In genomic region chr16:35155391-35156305, GRCm38 (mm10) we compare ENCODE assay signal across 8 mouse cellular contexts. TPM values are rescaled to one million over a fixed set of nuclear protein-coding genes. Genes with fewer than 3 reads are reported as not detected.
A peak's percentile ranks its signal among the peaks of the same experiment; 100 is the strongest.
DNase-seq lines count a peak whose midpoint lies in the region; ATAC-seq and TF ChIP-seq lines count a peak whose summit lies in the region.

No protein-coding gene starts in this region.

- peak; percentile 27; the same call in 1 of the 2 replicates for TF ChIP-seq CTCF in brain, embryonic 14.5 days (IDR thresholded peaks at IDR 0.05; ENCODE audit: borderline replicate concordance, extremely low read depth, insufficient read depth, insufficient read length)

- H3K36me3 ChIP-seq in forebrain, embryonic 11.5 days (ENCODE audit: control insufficient read depth, insufficient read depth, low read length), result no peaks in the 10 kb centered on the region
- H3K36me3 ChIP-seq in lung, embryonic 15.5 days, result no peaks in the 10 kb centered on the region

- peak overlapping the region; percentile 71 for H3K4me3 ChIP-seq in forebrain, embryonic 11.5 days (ENCODE audit: low read depth, low read length)
- peak overlapping the region; percentile 66 for H3K4me3 ChIP-seq in lung, embryonic 15.5 days

- peak; percentile 21 for ATAC-seq in forebrain, embryonic 11.5 days (replicated peaks; ENCODE audit: low FRiP score)
- ATAC-seq in lung, embryonic 15.5 days (ENCODE audit: borderline replicate concordance, extremely low read depth, low FRiP score, low TSS enrichment), result peak; percentile 33

- peak; percentile 9 for DNase-seq in CD4-positive helper T cell, adult 2 months (ENCODE audit: low read depth, low spot score)
- DNase-seq in brain, embryonic 14.5 days (ENCODE audit: low read depth), result peak; percentile 65
- peak; percentile 78 for DNase-seq in forebrain, embryonic 11.5 days (ENCODE audit: low spot score)
- peak; percentile 69 for DNase-seq in heart, postnatal 4 days
- peak; percentile 52 for DNase-seq in layer of hippocampus, adult 9-11 months
- DNase-seq in ovary, postnatal 14 days (ENCODE audit: low spot score), result peak; percentile 37
- no peak for DNase-seq in natural killer cell, adult 2 months (ENCODE audit: low spot score in 2 of 2)

- TF ChIP-seq POLR2A in brain, embryonic 14.5 days (IDR thresholded peaks at IDR 0.05; ENCODE audit: borderline replicate concordance, extremely low read depth, insufficient read depth, insufficient read length, poor library complexity, severe bottlenecking), result no peak

- peaks cover 17% of the 10 kb centered on the region; the same call in 1 of the 2 replicates for H3K4me1 ChIP-seq in forebrain, embryonic 11.5 days (replicated peaks; ENCODE audit: control insufficient read depth, insufficient read depth, low read length)
- peaks cover 21% of the 10 kb centered on the region for H3K4me1 ChIP-seq in lung, embryonic 15.5 days

- H3K9me3 ChIP-seq in forebrain, embryonic 11.5 days (ENCODE audit: control insufficient read depth, low read length), result no peaks in the 10 kb centered on the region
- no peaks in the 10 kb centered on the region for H3K9me3 ChIP-seq in lung, embryonic 15.5 days

- H3K27ac ChIP-seq in forebrain, embryonic 11.5 days (ENCODE audit: low read depth, low read length), result no peak overlapping the region
- H3K27ac ChIP-seq in lung, embryonic 15.5 days, result 0 out of 2 replicates have a peak overlapping the region, but pooled peaks have one; percentile 35

- peak overlapping the region; percentile 96 for H3K4me2 ChIP-seq in forebrain, embryonic 11.5 days (ENCODE audit: low read depth, low read length, severe bottlenecking)
- peak overlapping the region; percentile 99 for H3K4me2 ChIP-seq in lung, embryonic 15.5 days

- WGBS in forebrain, embryonic 11.5 days, result under 1% methylated on average over 77 of the region's 87 CpGs
- WGBS in lung, embryonic 15.5 days, result 1% methylated on average over 75 of the region's 87 CpGs

- H3K9ac ChIP-seq in forebrain, embryonic 11.5 days (ENCODE audit: low read length), result peak overlapping the region; percentile 76
- H3K9ac ChIP-seq in lung, embryonic 15.5 days, result peak overlapping the region; percentile 61

- peaks cover 47% of the 10 kb centered on the region for H3K27me3 ChIP-seq in forebrain, embryonic 11.5 days (ENCODE audit: control insufficient read depth, insufficient read depth, low read length)
- peaks cover 73% of the 10 kb centered on the region for H3K27me3 ChIP-seq in lung, embryonic 15.5 days

RNA-seq across cellular contexts. Expression of gene Adcy5, which starts 1.0 kb away (rescaled TPM):
- 25.5 and 36.2 TPM in 2 replicates for polyA plus RNA-seq in brain, embryonic 14.5 days (2012; rRNA removed)
- 1.8 and 2.1 TPM in 2 replicates for polyA plus RNA-seq in forebrain, embryonic 11.5 days (2014; fragmentation: Nextera tagmentation; extraction: Ambion mirVana)
- total RNA-seq in heart, postnatal 4 days (2021), result 10 to 100 TPM; 65.2 to 65.7 TPM
- 1.5 and 1.6 TPM in 2 replicates for polyA plus RNA-seq in lung, embryonic 15.5 days (2015; fragmentation: Nextera tagmentation; extraction: Ambion mirVana)

Comparison
In these comparisons a context has a peak if more than half of its experiments do, and no peak if none do; other contexts are left out.
1. DNase-seq: peak in CD4-positive helper T cell, adult 2 months (single experiment), brain, embryonic 14.5 days (single experiment), forebrain, embryonic 11.5 days (single experiment), heart, postnatal 4 days (single experiment), layer of hippocampus, adult 9-11 months (single experiment) and ovary, postnatal 14 days (single experiment); none in natural killer cell, adult 2 months (0 of 2).